Mouse (Mus musculus): ENCODE data around the gene Hnrnpm.
"Not testable (repeated sequence)": the region's sequence is repeated elsewhere in the genome, so short reads cannot be mapped to it uniquely, and the experiment has no call there.

Gene Hnrnpm

DNA sequence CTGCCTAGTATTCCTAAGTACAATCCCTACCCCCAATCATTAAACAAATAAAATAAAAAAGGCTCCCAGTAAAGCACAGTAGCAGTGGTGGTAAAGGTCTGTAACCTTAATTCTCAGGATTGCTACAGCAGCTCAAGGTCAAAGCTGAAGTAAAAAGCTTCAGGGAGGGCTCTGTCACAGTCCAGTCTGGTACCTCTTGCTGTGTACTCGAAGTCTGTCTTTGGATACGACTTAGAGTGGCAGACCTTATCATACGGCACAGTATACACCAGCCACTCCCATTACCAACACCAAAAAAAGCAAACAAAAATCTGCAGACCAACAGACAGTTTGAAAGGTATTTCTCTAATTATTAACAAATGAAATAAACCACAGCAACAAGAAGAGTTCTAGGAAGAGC is 19.8 kb downstream of the Hnrnpm start:
- no peak for DNase-seq

DNA sequence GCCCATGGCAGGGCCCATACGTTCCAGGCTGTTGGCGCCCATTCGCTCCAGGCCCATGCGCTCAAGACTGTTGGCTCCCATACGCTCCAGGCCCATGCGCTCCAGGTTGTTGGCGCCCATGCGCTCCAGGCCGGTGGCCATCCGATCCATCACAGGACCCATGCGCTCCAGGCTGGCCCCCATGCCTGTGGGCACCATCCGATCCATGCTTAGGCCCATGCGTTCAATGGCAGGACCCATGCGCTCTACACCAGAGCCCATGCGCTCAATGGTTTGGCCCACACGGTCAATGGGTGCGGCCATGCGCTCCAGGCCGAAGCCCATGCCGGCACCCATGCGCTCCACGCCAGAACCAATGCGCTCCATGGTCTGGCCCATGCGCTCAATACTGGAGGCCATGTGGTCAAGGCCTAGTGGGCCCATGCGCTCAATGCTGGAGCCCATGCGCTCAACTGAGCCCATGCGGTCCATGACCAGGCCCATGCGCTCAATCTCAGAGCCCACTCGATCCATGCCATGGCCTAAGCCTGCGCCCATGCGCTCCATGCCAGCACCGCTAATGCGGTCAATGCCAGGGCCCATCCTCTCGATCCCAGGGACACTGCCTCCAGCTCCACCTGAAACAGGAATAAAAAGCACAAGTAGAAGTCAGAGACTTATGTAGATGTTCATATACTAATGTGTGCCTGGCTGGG is 36.7 kb downstream of the Hnrnpm start:
- DNase-seq: no peak

DNA sequence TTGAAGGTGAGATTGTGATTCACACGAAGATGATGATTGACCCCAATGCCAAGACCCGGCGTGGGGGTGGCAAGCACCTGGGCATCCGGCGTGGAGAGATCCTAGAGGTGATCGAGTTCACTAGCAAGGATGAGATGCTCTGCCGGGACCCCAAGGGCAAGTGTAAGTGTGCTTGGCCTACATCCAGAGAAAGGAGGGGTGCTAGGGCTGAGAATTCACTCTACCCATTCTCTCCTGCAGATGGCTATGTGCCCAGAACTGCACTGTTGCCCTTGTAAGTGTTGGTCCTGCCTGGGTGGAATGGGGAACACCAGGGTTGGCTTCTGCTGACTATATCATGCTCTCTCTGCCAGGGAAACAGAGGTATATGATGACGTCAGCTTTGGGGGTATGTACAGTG is 41.6 kb downstream of the Hnrnpm start:
- DNase-seq: no peak

DNA sequence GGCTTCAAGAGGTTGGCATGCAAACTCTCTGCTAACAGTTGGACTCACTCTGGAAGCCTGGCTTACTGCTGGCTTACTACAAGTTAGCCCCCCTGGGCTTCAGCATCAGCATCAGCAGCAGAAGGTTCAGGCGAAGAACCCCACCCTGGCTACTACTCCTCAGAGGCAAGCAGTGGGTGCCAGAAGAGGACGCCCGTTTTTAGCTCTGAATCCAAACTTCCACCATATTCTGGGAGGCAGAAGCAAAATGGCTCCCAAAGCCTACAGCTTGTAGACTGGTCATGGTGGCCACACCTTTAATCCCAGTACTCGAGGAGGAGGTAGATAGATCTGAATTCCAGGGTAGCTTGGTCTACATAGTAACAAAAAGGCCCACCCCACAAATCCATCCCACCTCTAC is 42.6 kb downstream of the Hnrnpm start:
- no peak for DNase-seq

DNA sequence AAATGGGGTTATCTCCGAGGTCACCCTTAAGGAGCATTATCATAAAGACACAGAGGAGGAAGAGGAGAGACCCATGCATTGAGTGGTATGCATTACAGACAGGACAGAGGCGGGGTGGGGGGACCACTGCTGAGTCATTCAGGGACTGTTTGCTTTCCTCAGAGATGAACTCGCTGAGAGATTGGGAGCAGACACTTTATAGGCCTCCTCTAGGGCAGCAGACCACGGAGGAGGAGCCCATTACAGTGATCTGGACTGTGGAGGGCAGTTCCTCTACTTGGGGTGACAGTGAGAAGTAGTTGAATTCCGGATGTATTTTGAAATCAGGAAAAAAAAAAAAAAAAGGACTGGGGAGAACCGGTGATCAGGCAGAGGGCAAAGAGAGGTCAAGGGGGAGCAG is 46.9 kb downstream of the Hnrnpm start:
- DNase-seq: no peak

DNA sequence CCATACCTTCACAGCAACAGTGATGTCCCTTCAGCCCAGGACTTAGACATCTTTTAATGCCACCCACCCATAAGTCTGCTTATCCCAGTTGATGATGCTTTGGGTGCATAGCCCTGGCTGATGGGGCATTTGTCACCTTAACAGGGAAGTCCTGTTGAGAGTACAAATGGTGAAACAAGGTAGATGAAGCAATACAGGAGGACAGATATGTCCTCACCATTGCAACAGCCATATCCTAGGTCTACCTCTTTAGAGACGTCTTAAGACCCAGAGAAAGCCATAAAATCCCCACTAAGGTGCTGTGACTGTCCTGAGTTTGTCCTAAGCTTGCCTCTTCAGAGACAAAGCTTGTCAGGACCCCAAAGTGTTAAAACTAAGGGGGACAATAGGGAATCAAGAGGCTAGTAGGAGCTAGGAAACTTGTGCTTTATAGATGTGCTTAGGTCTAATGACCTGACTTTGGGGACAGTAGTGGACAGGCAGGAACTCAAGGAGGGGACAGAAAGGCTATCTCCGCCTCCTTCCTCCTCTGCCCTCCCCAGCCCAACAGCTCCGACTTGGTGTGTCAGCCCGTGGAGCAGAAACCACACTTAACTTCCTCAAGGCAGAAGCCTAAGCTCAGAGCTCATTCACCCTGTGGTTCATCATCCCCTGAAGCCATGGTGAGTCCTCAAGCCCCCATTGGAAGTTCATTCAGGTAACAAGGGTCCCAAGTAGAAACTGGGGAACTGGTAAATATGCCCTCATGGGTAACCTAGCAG is 49.0 kb downstream of the Hnrnpm start, which contains the start of gene Pram1:
TSS of gene Pram1 (plus strand) at position 541 of the 761 bp plus-strand sequence.
- DNase-seq: no peak

DNA sequence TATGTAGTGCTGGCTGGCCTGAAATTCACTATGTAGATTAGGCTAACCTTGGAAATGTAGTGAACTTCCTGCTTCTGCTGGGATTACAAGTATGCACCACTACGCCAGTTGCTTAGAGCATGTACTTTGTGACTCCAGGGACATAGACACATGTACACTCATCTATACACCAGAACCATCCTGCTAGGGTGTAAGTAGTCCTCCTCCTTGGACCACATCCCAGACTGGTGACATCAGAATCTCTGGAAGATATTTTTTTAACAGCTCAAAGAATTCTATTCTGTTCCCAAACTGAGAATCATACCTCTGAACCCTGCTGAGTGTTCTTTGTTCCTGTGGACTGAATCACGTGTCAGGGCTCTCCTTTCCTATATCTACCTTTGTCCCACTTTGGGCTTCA is 49.6 kb downstream of the Hnrnpm start:
- DNase-seq: no peak

DNA sequence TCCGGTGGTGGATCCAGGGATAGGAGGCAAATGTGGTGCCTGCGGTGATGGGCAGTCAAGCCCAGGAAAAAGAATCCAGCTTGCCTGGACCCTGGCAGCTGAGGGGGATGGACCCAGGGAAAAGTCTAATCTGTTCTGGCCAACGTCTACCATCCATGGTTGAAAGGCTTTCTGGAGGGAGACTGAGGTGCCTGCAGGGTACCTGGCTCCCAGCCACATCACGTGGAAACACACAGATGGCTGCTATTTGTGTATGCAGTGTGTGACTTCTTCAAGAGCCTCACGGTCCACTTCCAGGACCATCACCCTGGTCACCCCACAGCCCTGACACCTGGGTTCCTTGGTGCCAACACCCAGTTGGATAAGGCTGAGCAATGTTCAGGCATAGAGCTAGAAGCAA is 54.9 kb downstream of the Hnrnpm start:
- no peak for DNase-seq

DNA sequence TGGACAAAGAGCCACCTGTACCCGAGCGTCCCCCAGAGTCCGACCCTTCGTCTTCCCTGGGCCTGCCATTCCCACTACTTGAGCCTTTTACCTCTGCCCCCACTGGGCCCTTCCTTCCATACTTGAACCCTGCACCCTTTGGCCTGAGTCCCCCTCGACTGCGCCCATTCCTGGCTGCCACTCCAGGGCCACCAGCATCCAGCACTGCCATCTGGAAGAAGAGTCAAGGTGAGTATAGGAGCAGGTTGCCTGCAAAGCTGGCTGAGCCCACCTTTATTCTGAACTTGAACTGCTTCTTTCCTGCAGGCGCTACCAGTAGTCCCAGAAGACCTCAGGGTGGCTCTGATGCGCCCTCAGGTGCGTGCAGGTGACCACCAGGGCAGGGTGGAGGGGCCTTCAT is 55.4 kb downstream of the Hnrnpm start:
- DNase-seq: no peak

DNA sequence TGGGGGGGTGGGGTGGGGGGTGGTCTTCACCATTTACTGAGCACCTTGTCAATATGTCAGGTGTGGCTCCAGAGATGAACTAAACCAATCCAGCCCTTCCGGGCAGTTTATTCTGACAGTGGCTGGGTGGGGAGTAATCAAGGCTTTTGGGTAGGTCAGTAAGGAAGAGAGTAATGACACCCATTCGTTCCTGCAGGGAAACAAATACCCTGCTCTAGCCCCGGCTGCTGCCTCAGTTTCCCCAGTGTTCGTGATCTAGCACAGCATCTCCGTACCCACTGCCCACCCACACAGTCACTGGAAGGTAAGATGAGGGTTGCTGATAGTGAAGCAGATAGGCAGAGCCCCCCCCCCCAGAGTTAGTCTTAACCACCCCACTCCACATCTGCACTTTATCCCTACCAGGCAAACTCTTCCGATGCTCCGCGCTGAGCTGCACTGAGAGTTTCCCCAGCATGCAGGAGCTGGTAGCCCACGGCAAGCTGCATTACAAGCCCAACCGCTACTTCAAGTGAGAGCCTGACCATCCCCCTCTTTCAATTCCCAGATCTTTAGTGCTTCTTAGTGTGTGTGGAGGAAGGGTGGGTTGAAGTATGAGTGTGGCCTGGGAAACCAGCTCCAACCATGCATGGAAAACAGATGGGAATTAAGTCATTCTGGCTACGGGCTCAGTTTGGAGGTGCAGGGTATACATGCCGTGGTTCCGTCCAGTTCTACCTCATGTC is 56.3 kb downstream of the Hnrnpm start:
- peak; percentile 15 for DNase-seq

DNA sequence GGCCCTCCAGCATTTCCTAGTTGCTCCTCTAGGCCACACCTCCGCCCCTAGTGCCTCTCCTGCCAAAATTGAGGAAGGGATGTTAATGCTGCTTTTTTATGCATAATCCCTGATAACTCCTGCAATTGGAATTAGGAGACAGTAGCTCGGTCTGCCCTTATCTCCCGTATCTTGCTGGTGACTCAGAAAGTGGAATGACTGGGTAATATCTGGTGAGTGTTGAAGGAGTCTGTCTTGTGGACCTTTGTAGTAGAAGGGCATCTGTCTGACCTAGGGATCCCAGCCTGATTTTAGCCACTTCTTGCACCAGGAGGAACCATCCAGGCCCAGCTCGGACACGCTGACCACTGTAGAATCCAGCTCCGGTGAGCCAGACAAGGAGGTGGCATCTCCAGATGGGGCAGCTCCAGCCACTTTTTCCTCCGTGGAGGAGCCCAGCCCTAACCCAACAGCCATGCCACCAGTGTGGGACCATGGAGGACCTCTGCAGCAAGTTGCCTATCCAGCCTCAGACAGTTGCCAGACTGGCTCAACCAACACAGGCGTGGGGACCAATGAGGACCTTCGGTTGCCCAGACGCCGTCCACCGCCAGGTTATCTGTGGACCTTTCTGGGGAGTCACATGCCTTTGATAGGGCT is 57.1 kb downstream of the Hnrnpm start:
- no peak for DNase-seq

DNA sequence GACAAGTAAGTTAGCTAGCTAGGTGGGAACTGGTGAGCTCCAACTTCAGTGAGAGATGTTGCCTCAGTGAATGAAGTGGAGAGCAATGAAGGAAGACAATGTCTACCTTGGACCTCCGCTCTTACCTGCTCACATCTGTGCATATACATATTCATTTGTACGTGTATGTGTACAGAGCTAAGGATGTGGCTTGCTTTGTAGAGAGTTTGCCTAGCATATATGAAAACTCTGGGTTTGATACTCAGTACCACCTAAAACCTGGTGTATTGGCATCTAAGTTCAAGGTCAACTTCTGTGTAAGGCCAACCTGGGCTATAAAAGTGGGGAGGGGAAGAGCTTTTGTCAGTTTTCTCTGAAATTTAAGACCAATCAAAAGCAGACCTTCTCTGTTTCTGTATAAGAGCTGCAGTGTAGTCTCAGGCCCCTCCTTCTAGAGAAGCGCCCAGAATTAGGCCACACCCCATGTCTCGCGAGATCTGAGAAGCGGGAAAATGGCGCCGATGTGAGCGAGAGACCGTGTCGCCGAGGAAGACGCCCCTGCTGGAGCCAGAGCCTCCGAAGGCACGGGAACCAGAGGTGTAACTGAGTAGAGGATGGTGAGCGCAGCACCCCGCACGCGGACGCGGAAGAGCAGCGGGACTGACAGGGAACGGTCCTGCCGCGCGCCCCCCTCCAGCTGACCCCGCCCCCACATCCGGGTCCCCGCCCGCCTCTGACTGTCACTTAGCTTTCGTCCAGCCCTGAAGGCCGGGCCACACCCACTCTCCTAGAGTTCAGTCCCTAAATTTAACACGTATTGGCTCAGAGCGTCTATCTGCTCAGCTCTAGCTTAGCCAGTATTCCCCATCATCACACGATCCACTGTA is 57.8 kb downstream of the Hnrnpm start, which contains the start of gene Zfp414:
TSS of gene Zfp414 (plus strand) at position 470 of the 866 bp plus-strand sequence.
- peak; percentile 97 for DNase-seq

DNA sequence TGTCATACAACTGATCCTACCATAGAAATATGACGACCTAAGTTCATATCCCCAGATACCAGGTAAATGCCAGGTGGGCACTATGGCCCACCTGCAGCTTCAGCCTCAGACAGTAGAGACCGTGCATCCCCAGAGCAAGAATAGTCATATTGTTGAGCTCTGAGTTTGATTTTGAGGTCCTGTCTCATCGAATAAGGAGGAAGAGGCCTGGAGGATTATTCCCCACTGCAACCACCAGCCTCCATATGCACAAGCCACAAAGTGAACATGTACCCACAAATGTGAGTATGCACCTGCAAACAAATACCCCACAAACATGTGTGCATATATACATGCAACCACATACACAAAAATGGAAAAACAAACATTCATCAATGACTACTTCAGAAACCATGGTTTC is 59.4 kb downstream of the Hnrnpm start:
- no peak for DNase-seq

DNA sequence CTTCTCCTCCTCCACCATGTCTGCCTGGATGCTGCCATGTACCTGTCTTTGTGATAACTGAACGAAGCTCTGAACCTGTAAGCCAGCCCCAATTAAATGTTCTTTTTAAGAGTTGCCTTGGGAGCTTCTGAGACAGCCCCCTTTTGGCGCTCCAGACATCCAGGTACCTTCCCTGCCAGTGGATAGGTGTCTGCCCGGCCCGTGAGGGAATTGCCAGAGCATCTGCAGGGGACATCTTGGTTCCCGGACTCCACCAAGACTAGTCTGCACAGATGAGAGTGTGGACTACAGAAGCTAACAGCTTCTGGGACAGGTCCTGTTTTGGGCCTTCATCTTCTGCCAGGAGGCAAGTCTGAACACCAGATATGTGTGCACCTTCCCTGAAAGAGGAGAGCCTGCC is 72.9 kb downstream of the Hnrnpm start:
- DNase-seq: not testable (repeated sequence)

DNA sequence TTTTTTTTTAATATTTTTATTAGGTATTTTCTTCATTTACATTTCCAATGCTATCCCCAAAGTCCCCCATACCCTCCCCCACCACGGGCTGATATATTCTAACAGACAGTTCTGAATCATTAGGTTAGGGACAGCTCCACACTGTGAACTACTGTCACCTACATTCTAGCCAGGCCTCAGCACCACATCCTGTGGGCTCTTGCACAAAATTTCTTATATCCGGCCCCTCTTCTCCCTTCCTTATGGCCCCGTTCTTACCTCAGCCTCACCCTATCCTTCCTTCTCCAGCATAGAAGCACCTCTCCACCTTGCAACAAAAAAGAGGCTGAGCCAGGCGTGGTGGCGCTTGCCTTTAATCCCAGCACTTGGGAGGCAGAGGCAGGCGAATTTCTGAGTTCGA is 76.1 kb downstream of the Hnrnpm start:
- no peak for DNase-seq

DNA sequence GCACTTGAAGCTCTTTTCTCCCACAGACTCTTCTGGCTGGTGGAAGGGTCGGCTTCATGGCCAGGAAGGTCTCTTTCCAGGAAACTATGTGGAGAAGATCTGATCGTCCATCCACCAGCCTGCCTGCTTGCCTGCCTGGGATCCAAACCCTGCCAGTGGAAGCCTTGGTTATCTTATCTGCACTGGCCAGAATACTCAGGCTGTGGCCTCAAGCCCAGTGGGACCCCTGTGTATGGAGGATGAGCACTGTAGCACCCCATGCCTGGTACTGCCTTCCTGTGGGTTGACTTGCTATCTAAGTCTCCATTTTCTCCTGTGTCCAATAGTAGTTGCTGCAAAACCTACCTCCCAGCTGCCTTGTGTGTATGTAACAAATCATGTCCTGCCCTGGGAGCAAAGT is 79.4 kb downstream of the Hnrnpm start:
- no peak for DNase-seq

DNA sequence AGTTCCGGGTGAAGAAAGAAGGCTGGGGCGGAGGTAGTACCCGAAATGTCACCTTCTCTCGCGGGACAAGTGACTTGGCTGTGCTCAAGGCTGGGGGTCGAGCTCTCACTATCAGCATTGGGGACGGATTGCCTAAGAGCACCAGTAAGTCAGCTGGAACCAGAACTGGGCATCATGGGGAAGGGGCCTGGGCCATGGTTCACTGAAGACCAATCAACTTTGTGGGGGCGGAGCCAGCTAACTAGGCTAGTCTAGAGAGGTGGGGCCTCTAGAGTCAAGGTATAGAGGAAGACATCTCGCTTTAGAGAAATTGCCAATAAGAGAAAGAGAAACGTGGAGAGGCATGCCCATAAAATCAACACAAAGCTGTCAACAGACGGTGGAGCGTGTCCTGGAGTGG is 84.7 kb downstream of the Hnrnpm start:
- no peak for DNase-seq

DNA sequence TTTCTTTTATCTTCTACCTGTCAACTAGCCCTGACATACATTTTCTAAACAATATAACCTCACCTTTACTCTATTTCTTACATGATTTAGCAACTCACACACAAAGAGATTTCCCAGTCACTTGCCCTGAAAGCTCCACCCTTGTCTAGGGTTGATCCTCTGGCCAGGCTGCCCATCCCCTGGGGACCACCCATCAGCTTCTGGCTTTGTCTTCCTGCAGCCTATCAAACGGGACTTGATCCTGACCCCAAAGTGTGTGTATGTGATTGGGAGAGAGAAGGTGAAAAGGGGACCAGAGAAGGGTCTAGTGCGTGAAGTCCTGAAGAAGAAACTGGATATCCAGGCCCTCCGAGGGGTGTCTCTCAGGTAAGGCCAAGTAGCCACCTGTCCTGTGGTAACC is 85.8 kb downstream of the Hnrnpm start:
- no peak for DNase-seq

DNA sequence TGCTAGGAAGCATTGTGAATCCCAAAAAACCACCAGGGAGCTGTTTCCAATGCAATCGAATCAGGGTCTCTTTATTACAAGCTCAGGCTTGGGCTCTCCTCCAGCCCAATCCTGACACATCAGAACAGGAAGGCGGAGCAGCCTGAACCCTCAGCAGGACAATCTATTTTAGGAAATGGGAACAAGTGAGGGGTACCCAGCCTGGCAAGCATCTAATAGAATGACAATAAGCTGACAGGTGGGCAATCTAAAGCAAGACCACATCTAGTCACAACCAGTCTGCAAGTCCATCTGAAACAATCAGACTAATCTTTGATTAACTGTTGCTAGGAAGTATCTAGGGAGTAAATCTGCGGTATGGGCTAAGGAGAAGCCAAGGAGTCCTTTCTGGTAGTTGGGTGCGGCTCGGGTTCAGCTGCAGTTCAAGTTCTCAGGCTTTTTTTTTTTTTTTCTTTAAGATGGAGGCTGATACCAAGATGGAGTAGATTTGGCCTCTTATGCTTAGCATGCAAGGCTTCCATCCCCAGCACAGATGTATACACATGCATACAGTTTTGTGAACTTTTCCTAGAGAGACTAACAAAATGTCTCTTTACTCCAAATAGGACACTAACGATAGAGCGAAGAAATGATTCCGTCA is 86.7 kb downstream of the Hnrnpm start:
- DNase-seq: no peak

DNA sequence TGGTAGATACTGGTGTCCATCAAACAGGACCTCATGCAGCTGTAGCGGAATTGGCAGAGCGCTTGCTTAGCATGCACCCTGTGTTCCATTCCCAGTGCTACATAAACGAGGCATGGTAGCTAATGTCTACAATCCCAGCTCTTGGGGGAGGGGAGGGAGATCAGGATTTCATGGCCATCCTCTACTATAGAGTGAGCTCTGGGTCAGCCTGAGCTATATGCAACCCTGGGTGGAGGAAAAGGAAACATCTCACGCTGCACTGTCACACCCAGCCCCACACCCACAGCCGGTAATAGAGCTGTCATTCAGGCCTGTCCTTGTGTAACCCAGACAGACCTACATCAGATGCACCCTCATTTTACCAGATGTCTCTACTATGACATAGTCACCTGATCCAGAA is 88.2 kb downstream of the Hnrnpm start:
- DNase-seq: no peak

DNA sequence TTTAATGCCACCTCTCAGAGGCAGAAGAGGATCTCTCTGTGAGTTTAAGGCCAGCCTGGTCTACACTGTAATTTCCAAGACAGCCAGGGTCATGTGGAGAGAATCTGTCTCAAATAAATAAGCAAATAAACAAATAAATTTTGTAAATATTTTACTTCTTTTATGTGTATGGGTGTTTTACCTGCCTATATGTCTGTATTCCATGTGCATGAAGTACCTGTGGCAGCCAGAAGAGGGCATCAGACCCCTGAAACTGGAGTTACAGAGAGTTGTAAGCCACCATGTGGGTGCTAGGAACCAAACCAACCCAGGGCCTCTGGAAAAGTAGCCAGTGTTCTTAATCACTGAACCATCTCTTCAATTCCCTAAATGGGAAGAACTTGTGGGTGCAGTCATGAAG is 89.4 kb downstream of the Hnrnpm start:
- DNase-seq: no peak
